Mouse (Mus musculus) C2C12 (cell line): ENCODE measurements around the gene Gm49395.

Experiments
- CEBPB ChIP-seq: IDR thresholded peaks from one replicate; pipeline ENCODE4 v1.6.1; 2011; ENCODE audit warnings: low read depth, mild to moderate bottlenecking, control low read depth, moderate library complexity
- CTCF ChIP-seq: IDR thresholded peaks from one replicate; pipeline ENCODE4 v1.5.1; 2011; ENCODE audit not compliant: control insufficient read depth, insufficient read depth, insufficient read length
- FOSL1 ChIP-seq: IDR thresholded peaks from one replicate; pipeline ENCODE4 v1.8.0; 2011; ENCODE audit warnings: mild to moderate bottlenecking, low read length; ENCODE audit not compliant: poor library complexity, insufficient read depth, severe bottlenecking
- MAX ChIP-seq: IDR thresholded peaks from one replicate; pipeline ENCODE4 v1.6.1; 2011; ENCODE audit warnings: mild to moderate bottlenecking, control low read depth
- MYOD1 ChIP-seq: IDR thresholded peaks from one replicate; pipeline ENCODE4 v1.6.1; 2011; ENCODE audit warnings: low read depth; ENCODE audit not compliant: control insufficient read depth, insufficient read length
- MYOG ChIP-seq: IDR thresholded peaks from one replicate; pipeline ENCODE4 v1.6.1; 2011; ENCODE audit not compliant: control insufficient read depth, insufficient read length; ENCODE audit errors: extremely low read depth
- USF1 ChIP-seq: IDR thresholded peaks from one replicate; pipeline ENCODE4 v1.6.1; 2011; ENCODE audit warnings: low read depth, mild to moderate bottlenecking, control low read depth, moderate library complexity

- no peak for TF ChIP-seq CTCF
- no peak for TF ChIP-seq MYOD1
- TF ChIP-seq MAX = no peak
- TF ChIP-seq USF1 = no peak
- no peak for TF ChIP-seq MYOG
- no peak for TF ChIP-seq CEBPB
- TF ChIP-seq FOSL1 = no peak
These were observed 16.5 kb upstream of the Gm49395 start for GRCm38 (mm10) chr13:115118195-115118594.
